In the genomic region with DNA sequence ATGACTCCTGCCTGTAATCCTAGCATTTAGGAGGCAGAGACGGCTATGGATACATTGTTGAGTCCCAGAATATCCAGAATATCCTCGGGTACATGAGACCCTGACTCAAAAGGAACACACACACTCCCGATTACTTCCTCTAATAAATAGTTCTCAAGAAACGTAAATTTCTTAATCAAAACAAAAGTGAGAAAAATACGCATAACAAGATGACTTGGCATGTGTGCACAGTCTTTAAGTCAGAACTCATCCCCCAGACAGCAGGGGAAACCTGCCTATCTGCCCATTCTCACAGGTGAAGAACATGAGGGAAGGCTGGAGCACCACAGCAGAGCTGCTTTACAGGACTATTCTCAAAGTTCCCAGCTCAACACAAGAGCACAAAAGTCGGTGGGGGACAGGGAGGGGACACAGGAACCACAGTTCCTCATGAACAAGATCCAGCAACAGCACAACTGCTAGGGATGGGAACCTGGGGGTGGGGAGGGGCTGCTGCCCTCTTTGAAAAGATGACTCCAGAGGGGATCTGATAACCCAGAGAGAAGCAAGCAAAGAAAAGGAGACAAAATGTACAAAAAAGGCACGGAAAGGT, we compare ENCODE assay signal across 8 mouse cellular contexts. TPM values are rescaled to one million over a fixed set of nuclear protein-coding genes. Genes with fewer than 3 reads are reported as not detected.
DNase-seq lines count a peak whose midpoint lies in the region; ATAC-seq and TF ChIP-seq lines count a peak whose summit lies in the region.

No protein-coding gene starts in this region.

- no peaks in the 10 kb centered on the region for H3K9me3 ChIP-seq in liver, embryonic 12.5 days (replicated peaks)

- H3K27ac ChIP-seq in thymus, adult 2 months (ENCODE audit: control insufficient read depth, insufficient read depth, low read length) = no peak overlapping the region
- peak overlapping the region; percentile 100 for H3K27ac ChIP-seq in liver, embryonic 12.5 days

- 14% methylated on average over 7 of the region's 7 CpGs for WGBS in thymus, adult 2 months
- WGBS in liver, embryonic 12.5 days (ENCODE audit: insufficient replicate concordance) = 42% methylated on average over 7 of the region's 7 CpGs

- peaks cover 22% of the 10 kb centered on the region for H3K4me1 ChIP-seq in thymus, adult 2 months (replicated peaks; ENCODE audit: control insufficient read depth, insufficient read depth, low read length)
- H3K4me1 ChIP-seq in liver, embryonic 12.5 days = peaks cover 65% of the 10 kb centered on the region

- no peak for ATAC-seq in liver, embryonic 12.5 days

- H3K4me2 ChIP-seq in liver, embryonic 12.5 days = peak overlapping the region; percentile 97

- TF ChIP-seq CTCF in thymus, adult 2 months (IDR thresholded peaks at IDR 0.05; ENCODE audit: borderline replicate concordance, control insufficient read depth, extremely low read depth, insufficient read depth, low read length, poor library complexity) = no peak

- no peaks in the 10 kb centered on the region; the same call in 1 of the 2 replicates for H3K36me3 ChIP-seq in thymus, adult 2 months (ENCODE audit: control insufficient read depth, insufficient read depth, low read length)
- H3K36me3 ChIP-seq in liver, embryonic 12.5 days = peaks cover 50% of the 10 kb centered on the region

- peak; percentile 9 for DNase-seq in cerebellum, adult 8-10 months
- DNase-seq in cerebellum, postnatal 14 days = no peak
- no peak for DNase-seq in thymus, adult 2 months
- no peak for DNase-seq in thymus, postnatal 14 days
- DNase-seq in right cerebral cortex, adult 18-20 months = no peak
- no peak for DNase-seq in adrenal gland, adult 2 months
- no peak for DNase-seq in thymus, adult 18-20 months

- TF ChIP-seq POLR2A in thymus, adult 2 months (IDR thresholded peaks at IDR 0.05; ENCODE audit: control insufficient read depth, extremely low read depth, insufficient read depth, low read length, poor library complexity) = no peak

- peak overlapping the region; percentile 19 for H3K4me3 ChIP-seq in thymus, adult 2 months (ENCODE audit: control insufficient read depth, insufficient read depth, low read length)
- H3K4me3 ChIP-seq in liver, embryonic 12.5 days = peak overlapping the region; percentile 99

- peak overlapping the region; percentile 100 for H3K9ac ChIP-seq in liver, embryonic 12.5 days

- no peaks in the 10 kb centered on the region for H3K27me3 ChIP-seq in thymus, adult 2 months (ENCODE audit: control insufficient read depth, insufficient read depth, low read length)
- H3K27me3 ChIP-seq in liver, embryonic 12.5 days (replicated peaks) = no peaks in the 10 kb centered on the region

RNA-seq across cellular contexts. Expression of a gene that starts 6.3 kb away (rescaled TPM):
- 289 and 363 TPM in 2 replicates for polyA plus RNA-seq in thymus, adult 2 months (2012; rRNA removed)
- 14.7 TPM in 2 replicates for polyA plus RNA-seq in liver, embryonic 12.5 days (2016; fragmentation: Nextera tagmentation; extraction: Ambion mirVana)
- total RNA-seq in adrenal gland, adult 2 months (2021) = 10 to 100 TPM; 45.9 to 48.6 TPM
- 69.7 and 74.0 TPM in 2 replicates for polyA plus RNA-seq in adrenal gland, adult 2 months (2012; rRNA removed)
